Mouse (Mus musculus): ENCODE results near the gene Ttyh3.

The Ttyh3 gene

GRCm38 (mm10) chr5:140575381-140575866 is 73.4 kb downstream of the Ttyh3 start:
- DNase-seq (ENCODE audit: low spot score): peak; percentile 51

- peak; percentile 43 for DNase-seq (ENCODE audit: low spot score)
Observed at GRCm38 (mm10) chr5:140572611-140573010, 76.2 kb downstream of the Ttyh3 start.

- DNase-seq (ENCODE audit: low spot score): peak; percentile 45
Observed at GRCm38 (mm10) chr5:140571673-140572072, 77.2 kb downstream of the Ttyh3 start.

- no peak for DNase-seq (ENCODE audit: low spot score)
Observed at GRCm38 (mm10) chr5:140571201-140571600, 77.6 kb downstream of the Ttyh3 start.
